Mouse (Mus musculus) lung, adult 2 months (tissue): ENCODE results near the gene Slc6a1.

Experiments
- CTCF ChIP-seq: fragments of 200-500 bp; IDR thresholded peaks from 2 replicates; pipeline ENCODE4 v1.5.1; 2011; ENCODE audit warnings: mild to moderate bottlenecking, low read length, control low read depth; ENCODE audit not compliant: insufficient read depth
- POLR2A ChIP-seq: fragments of 200-500 bp; IDR thresholded peaks from 2 replicates; pipeline ENCODE4 v1.6.1; 2011; ENCODE audit warnings: low read depth, mild to moderate bottlenecking, control low read depth, low read length, borderline replicate concordance; ENCODE audit errors: extremely low read depth

- TF ChIP-seq CTCF (no peak), POLR2A (no peak)
These were observed 82.3 kb downstream of the Slc6a1 start for GRCm38 (mm10) chr6:114364734-114365133.
